Mouse (Mus musculus): Measurements from ENCODE around the gene Hoxc6. TPM values are rescaled to one million over a fixed set of nuclear protein-coding genes. Genes with fewer than 3 reads are reported as not detected.

The Hoxc6 gene
- total RNA-seq, 1 experiment from 2014 or later: not detected

GRCm38 (mm10) chr15:102967511-102968397 lies 30.3 kb upstream of the Hoxc6 start:
- ATAC-seq (replicated peaks; ENCODE audit: low read depth, poor library complexity, severe bottlenecking): no peak

- ATAC-seq (replicated peaks; ENCODE audit: low read depth, poor library complexity, severe bottlenecking): no peak
Observed at GRCm38 (mm10) chr15:102969296-102969695, 28.8 kb upstream of the Hoxc6 start.

GRCm38 (mm10) chr15:102970740-102971139 lies 27.3 kb upstream of the Hoxc6 start:
- no peak for ATAC-seq (replicated peaks; ENCODE audit: low read depth, poor library complexity, severe bottlenecking)

GRCm38 (mm10) chr15:102972254-102972653 lies 25.8 kb upstream of the Hoxc6 start:
- no peak for ATAC-seq (replicated peaks; ENCODE audit: low read depth, poor library complexity, severe bottlenecking)

DNA sequence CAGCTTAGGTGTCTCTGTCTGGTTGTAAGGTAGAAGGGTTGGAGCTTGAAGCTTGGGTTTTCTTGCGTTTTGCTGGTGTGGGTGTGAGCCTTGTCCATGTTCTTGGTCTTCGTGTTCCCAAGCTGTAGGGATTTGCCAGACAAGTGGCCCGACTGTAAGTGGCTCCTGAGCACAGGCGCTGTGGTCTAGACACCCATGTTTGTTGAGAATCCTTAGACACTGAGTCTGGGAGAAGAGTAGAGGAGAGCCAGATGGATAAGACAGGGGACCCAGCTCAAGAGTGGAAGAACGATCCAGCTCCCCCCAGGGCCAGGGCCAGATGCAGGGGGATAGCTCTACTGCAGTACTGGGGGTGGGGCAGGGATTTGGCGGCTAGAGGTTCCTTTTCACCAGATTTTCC lies 25.3 kb upstream of the Hoxc6 start:
- no peak for ATAC-seq (replicated peaks; ENCODE audit: low read depth, poor library complexity, severe bottlenecking)

DNA sequence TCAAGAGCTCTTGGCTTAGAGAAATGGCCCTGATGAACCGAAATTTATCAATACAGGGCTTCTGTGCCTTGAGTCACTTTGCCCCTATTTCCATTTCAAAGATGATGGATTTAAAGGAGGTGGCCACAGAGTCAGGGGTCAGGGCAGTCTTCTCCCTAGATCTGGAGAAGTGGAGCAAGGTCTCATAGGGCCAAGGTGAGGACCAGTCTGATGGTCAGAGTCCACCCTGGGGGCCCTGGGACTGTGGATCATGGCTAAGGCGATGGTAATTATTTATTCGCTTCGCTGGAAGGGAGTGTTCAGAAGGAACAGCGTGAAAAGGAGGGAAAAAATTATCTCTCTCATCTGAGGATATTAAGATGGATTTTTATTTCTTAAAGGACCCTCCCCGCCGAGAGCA lies 23.0 kb upstream of the Hoxc6 start:
- no peak for ATAC-seq (replicated peaks; ENCODE audit: low read depth, poor library complexity, severe bottlenecking)

GRCm38 (mm10) chr15:102975688-102976111 lies 22.4 kb upstream of the Hoxc6 start:
- ATAC-seq (replicated peaks; ENCODE audit: low read depth, poor library complexity, severe bottlenecking): peak; percentile 19; the same call in 1 of the 2 replicates

DNA sequence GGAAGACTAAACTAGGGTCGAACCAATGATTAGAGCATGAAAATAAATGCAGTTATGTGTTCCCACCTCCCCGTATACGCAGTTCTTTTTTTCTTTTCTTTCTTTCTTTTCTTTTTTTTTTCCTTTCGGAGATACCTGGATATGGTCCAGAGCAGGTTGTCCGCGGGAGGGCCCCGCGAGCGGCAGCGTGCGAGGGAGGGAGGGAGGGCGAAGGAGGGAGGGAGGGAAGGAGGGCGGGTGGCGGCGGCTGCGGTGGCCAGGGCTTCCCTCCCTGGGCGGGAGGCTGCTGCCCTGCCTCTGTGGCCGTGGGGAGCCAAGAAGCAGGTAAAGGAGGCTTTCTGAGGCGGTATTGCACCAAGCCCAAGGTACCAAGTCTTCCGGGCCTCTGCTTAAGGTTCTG lies 21.9 kb upstream of the Hoxc6 start, which contains the start of gene Hoxc9:
Hoxc9 (plus strand) TSS at position 269 of the 400 bp plus-strand sequence.
- ATAC-seq (replicated peaks; ENCODE audit: low read depth, poor library complexity, severe bottlenecking): no peak

GRCm38 (mm10) chr15:102976631-102977422 lies 21.2 kb upstream of the Hoxc6 start:
- no peak for ATAC-seq (replicated peaks; ENCODE audit: low read depth, poor library complexity, severe bottlenecking)

GRCm38 (mm10) chr15:102977423-102977974 lies 20.6 kb upstream of the Hoxc6 start:
- ATAC-seq (replicated peaks; ENCODE audit: low read depth, poor library complexity, severe bottlenecking): no peak

- peak; percentile 46 for ATAC-seq (replicated peaks; ENCODE audit: low read depth, poor library complexity, severe bottlenecking)
Observed at GRCm38 (mm10) chr15:102978615-102979515, 19.2 kb upstream of the Hoxc6 start.

DNA sequence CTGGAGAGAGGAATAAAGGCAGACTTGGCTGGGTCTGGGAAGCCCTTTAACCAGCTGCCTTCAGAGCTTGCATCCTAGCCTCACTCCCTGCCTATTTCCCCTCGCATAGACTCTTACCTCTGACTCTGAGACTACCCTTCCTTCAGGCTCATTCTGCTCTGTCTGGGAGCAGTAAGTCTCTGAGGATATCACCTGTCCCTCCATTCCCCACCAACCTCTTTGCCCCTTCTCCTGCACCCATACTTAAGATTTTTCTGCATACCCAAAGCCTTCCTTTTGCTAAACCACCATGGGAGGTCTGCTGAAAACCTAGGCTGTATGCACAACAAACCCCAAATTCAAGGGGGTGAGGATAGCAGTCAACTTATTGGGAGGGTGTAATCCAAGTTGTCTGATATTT lies 18.1 kb upstream of the Hoxc6 start:
- ATAC-seq (replicated peaks; ENCODE audit: low read depth, poor library complexity, severe bottlenecking): no peak

- no peak for ATAC-seq (replicated peaks; ENCODE audit: low read depth, poor library complexity, severe bottlenecking)
Observed at GRCm38 (mm10) chr15:102980352-102980751, 17.7 kb upstream of the Hoxc6 start.

DNA sequence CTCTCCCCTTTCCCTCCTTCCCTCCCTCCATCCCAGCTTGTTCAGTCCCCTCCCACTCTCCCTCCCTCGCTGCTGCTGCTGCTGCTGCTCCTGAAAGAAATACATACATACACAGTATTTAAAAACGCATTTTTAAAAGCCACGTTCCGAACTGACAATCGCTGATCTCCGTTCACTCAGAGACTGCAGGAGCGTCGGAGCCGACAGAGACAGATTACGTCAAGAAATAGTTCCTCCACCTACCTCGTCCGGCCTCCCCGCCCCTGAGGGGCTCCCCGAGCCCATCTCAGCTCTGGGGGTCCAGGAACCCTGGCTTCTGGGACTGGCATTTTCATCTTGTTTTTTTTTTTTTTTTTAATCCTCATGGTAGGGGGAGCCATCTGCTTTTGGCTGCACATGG lies 17.1 kb upstream of the Hoxc6 start:
- ATAC-seq (replicated peaks; ENCODE audit: low read depth, poor library complexity, severe bottlenecking): no peak

- no peak for ATAC-seq (replicated peaks; ENCODE audit: low read depth, poor library complexity, severe bottlenecking)
Observed at GRCm38 (mm10) chr15:102981379-102982288, 16.4 kb upstream of the Hoxc6 start.

GRCm38 (mm10) chr15:102983716-102984115 lies 14.3 kb upstream of the Hoxc6 start:
- no peak for ATAC-seq (replicated peaks; ENCODE audit: low read depth, poor library complexity, severe bottlenecking)

GRCm38 (mm10) chr15:102984521-102984920 lies 13.5 kb upstream of the Hoxc6 start:
- ATAC-seq (replicated peaks; ENCODE audit: low read depth, poor library complexity, severe bottlenecking): no peak

DNA sequence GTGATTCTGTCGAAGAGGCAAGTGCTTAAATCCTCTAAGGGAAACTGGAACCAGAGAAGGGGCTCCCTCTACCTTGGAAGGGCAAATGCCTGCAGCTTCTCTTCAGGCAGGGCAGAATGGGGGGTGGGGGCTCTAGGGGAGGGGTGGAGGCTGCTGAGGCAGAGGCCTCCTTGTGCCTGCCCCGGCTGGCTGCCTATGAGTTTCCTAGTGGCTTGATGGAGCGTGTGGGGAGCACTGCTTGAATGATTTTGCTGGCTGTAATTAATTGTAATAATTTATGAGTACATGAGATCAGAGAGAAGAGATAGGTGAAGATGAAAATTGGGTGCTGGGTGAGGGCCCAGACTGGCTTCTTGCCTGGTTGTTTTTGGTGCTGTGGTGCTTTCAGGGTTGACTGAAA lies 13.1 kb upstream of the Hoxc6 start:
- ATAC-seq (replicated peaks; ENCODE audit: low read depth, poor library complexity, severe bottlenecking): no peak

All from common myeloid progenitor, adult 5-6 weeks (primary cell).